Mouse (Mus musculus): Measurements from ENCODE around the gene Nfyc.

- TF ChIP-seq CTCF (IDR thresholded peaks at IDR 0.05; ENCODE audit: insufficient read depth, low read depth, low read length) (no peak), POLR2A (IDR thresholded peaks at IDR 0.05; ENCODE audit: insufficient read depth, low read depth, low read length) (no peak)
Measured at GRCm38 (mm10) chr4:120822191-120822911, 9.0 kb downstream of the Nfyc start.

All from olfactory bulb, adult 2 months (tissue).